Mouse (Mus musculus) liver, adult 2 months (tissue): ENCODE data around the gene Slc39a8. TPM values are rescaled to one million over a fixed set of nuclear protein-coding genes. Genes with fewer than 3 reads are reported as not detected.

Experiments
- DNase-seq: peaks from one replicate; pipeline ENCODE4 v3.0.0-alpha.2; 2011; ENCODE audit warnings: low read depth, low spot score; ENCODE audit errors: extremely low read depth
- H3K27ac ChIP-seq: fragments of 200-500 bp; replicated peaks from 2 replicates; pipeline ENCODE4 v1.5.1; 2012; ENCODE audit warnings: low read depth, mild to moderate bottlenecking, control low read depth, inconsistent platforms, low read length; ENCODE audit not compliant: insufficient read depth
- H3K27me3 ChIP-seq: fragments of 200-500 bp; 2 replicates; pipeline ENCODE4 v1.6.1; 2012; ENCODE audit warnings: mild to moderate bottlenecking, moderate library complexity, low read length, inconsistent platforms; ENCODE audit not compliant: control insufficient read depth, insufficient read depth
- H3K36me3 ChIP-seq: fragments of 200-500 bp; 2 replicates; pipeline ENCODE4 v1.6.1; 2012; ENCODE audit warnings: low read length, inconsistent platforms; ENCODE audit not compliant: control insufficient read depth, insufficient read depth
- H3K4me1 ChIP-seq: fragments of 200-500 bp; 2 replicates; pipeline ENCODE4 v1.6.1; 2011; ENCODE audit warnings: low read length; ENCODE audit not compliant: control insufficient read depth, insufficient read depth
- H3K4me3 ChIP-seq: fragments of 200-500 bp; 2 replicates; pipeline ENCODE4 v1.5.1; 2011; ENCODE audit warnings: low read depth, mild to moderate bottlenecking, control low read depth, low read length, moderate library complexity; ENCODE audit not compliant: insufficient read depth
- H3K79me2 ChIP-seq: fragments of 200-500 bp; 2 replicates; pipeline ENCODE4 v1.6.1; 2012; ENCODE audit warnings: inconsistent platforms, mild to moderate bottlenecking, low read length, moderate library complexity; ENCODE audit not compliant: control insufficient read depth, insufficient read depth
- H3K9ac ChIP-seq: fragments of 200-500 bp; 2 replicates; pipeline ENCODE4 v1.6.1; 2012; ENCODE audit warnings: low read depth, mild to moderate bottlenecking, control low read depth, inconsistent platforms, low read length
- CTCF ChIP-seq: fragments of 200-500 bp; IDR thresholded peaks from 2 replicates; pipeline ENCODE4 v1.5.1; 2011; ENCODE audit warnings: low read depth, low read length, control low read depth
- POLR2A ChIP-seq: fragments of 200-500 bp; IDR thresholded peaks from 2 replicates; pipeline ENCODE4 v1.6.1; 2011; ENCODE audit warnings: low read length, control low read depth; ENCODE audit not compliant: insufficient read depth; ENCODE audit errors: extremely low read depth
- WGBS: fragments of 180-500 bp; shearing (Covaris S2); methylation state at CpG from one replicate; pipeline ENCODE4 v1.1.7; 2018; 5-methylcytosine and 5-hydroxymethylcytosine counted together
- polyA plus RNA-seq: library from polyadenylated mRNA; depleted of rRNA; stranded (reverse); fragments of >200 nt; gene quantifications from 2 replicates; pipeline ENCODE4 v1.2.3, GENCODE M21; 2012
- total RNA-seq: library from RNA; depleted of rRNA; stranded (reverse); fragments of >200 nt; gene quantifications from 2 replicates; pipeline ENCODE4 v1.2.3, GENCODE M21; 2014

Slc39a8 gene
- total and polyA plus RNA-seq, 2 experiments: 14.0 to 30.0 TPM

DNA sequence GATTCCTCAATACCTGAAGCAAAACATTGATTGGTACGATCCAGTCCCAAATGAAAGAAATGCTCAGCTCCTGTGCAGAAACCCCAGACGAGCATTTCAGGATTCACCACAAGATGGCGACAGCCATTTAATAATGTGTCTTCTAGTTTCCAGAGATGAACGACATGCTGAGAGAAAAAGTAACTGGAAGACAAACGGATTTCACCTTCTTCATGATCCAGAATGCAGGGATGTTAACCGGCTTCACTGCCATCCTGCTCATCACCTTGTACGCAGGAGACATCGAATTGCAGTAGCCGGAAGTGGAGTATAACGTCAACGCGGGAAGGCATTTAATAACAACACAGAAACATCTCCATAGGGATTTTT lies 61.6 kb downstream of the Slc39a8 start:
- Histone ChIP-seq H3K79me2 (no peaks in the 10 kb centered on the region), H3K4me1 (no peaks in the 10 kb centered on the region; the same call in 1 of the 2 replicates), H3K27ac (no peak overlapping the region), H3K4me3 (no peak overlapping the region), H3K27me3 (no peaks in the 10 kb centered on the region), H3K36me3 (peaks cover 4% of the 10 kb centered on the region; the same call in 1 of the 2 replicates), H3K9ac (no peak overlapping the region)
- DNase-seq: peak; percentile 35
- 54% methylated on average over 12 of the region's 12 CpGs for WGBS
- TF ChIP-seq CTCF: peak; percentile 38; the same call in 1 of the 2 replicates
- no peak for TF ChIP-seq POLR2A

DNA sequence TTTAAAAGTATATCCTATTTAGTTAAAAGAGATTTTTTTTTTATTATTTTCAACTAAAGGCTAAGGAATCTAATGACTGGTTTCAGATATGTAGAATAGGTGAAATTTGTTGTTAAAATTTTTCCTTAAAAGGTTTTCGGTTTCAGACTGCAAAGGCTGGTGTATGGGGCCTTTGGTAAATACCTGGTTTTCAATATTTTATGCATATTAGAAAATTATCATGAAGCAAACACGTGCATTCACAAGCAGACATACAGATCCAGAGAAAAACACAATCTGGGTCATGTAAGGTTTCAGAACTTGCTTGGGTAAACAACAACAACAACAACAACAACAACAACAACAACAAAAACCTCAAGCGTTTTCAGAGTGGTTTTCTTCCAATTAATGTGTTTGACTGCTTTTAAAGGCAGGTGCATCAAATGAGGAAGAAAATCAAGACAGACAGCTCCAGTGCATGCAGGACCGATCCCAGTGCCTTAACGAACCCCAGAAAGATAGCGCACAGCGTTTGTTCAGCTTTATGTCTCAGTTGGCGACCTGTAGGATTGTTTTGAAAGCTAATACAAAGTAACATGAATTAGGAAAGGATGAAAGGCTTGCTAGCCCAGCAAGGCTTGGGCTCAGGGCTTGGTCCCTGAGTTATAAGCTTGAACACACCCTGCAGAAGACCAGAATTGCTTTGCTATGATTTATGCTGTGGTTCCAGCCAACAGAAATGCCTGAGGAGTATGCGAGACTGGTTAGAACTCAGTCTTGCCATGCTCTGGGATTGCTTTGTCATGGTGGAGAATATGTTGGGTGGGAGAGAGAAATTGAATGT lies 62.2 kb downstream of the Slc39a8 start:
- no peaks in the 10 kb centered on the region; the same call in 1 of the 2 replicates for H3K4me1 ChIP-seq
- peaks cover 4% of the 10 kb centered on the region; the same call in 1 of the 2 replicates for H3K36me3 ChIP-seq
- H3K9ac ChIP-seq: no peak overlapping the region
- no peak overlapping the region for H3K4me3 ChIP-seq
- H3K27ac ChIP-seq: no peak overlapping the region
- WGBS: 88% methylated on average over 9 of the region's 9 CpGs
- H3K79me2 ChIP-seq: no peaks in the 10 kb centered on the region
- TF ChIP-seq CTCF: no peak
- TF ChIP-seq POLR2A: no peak
- no peaks in the 10 kb centered on the region for H3K27me3 ChIP-seq
- no peak for DNase-seq

DNA sequence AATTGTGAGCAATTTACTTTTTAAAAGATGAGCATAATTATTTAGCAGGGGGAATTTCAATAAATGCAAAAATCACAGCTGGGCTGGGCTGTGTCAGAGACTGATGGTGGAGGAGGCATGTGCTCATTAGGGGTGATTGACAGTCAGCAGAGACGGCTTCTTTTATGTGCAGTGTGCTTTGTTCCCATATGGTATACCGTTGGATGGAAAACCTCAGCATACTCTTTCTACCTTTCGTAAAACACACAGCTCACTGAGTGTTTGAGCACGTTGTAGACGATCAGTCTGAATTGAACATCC lies 62.7 kb downstream of the Slc39a8 start:
- WGBS: 93% methylated on average over 5 of the region's 5 CpGs
- H3K79me2 ChIP-seq: no peaks in the 10 kb centered on the region

DNA sequence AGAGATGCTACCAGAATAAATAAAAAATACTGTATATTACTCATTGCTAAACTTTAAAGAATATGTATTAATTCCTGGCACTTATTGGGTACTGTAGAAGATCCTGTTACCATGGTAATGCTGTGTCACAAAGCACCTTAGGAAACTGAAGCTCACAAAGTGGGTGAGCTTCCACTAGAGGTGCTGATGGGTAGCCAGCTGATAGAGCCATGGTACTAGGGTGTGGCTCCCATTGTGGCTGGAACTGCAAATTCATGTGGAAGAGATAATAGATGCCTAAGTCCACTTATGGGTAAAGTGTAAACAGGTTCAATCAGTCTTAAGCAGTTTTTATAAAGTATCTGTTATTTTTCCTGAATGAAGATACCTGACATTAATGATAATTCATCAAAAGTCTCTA lies 64.3 kb downstream of the Slc39a8 start:
- Histone ChIP-seq H3K27ac (no peak overlapping the region), H3K79me2 (no peaks in the 10 kb centered on the region), H3K36me3 (peaks cover 4% of the 10 kb centered on the region; the same call in 1 of the 2 replicates), H3K4me1 (no peaks in the 10 kb centered on the region; the same call in 1 of the 2 replicates), H3K4me3 (no peak overlapping the region), H3K27me3 (no peaks in the 10 kb centered on the region), H3K9ac (no peak overlapping the region)
- TF ChIP-seq CTCF: no peak
- no peak for DNase-seq

More for the DNA sequence above, 62.7 kb downstream of the Slc39a8 start:
- Histone ChIP-seq H3K27me3 (no peaks in the 10 kb centered on the region), H3K4me3 (no peak overlapping the region), H3K36me3 (peaks cover 4% of the 10 kb centered on the region; the same call in 1 of the 2 replicates), H3K27ac (no peak overlapping the region), H3K4me1 (no peaks in the 10 kb centered on the region; the same call in 1 of the 2 replicates), H3K9ac (no peak overlapping the region)
- DNase-seq: no peak
- TF ChIP-seq CTCF (no peak), POLR2A (no peak)

DNA sequence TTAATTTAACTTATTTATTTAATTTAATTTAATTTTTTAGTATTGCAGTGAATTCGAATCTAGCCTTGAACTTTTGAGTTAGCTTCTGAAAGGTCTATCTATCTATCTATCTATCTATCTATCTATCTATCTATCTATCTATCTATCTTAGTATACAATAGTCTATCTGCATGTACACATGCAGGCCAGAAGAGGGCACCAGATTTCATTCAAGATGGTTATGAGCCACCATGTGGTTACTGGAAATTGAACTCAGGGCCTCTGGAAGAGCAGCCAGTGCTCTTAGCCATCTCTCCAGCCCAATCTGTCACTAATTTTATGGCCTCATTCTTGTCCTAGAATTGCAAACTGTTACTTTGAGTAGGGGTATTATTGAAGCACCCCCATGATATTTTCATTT lies 78.3 kb downstream of the Slc39a8 start:
- TF ChIP-seq CTCF (0 out of 2 replicates have a peak, but pooled peaks have one; percentile 10), POLR2A (no peak)
- no peaks in the 10 kb centered on the region for H3K27me3 ChIP-seq
- H3K9ac ChIP-seq: no peak overlapping the region
- H3K27ac ChIP-seq: no peak overlapping the region
- H3K79me2 ChIP-seq: no peaks in the 10 kb centered on the region
- H3K36me3 ChIP-seq: no peaks in the 10 kb centered on the region
- no peak overlapping the region for H3K4me3 ChIP-seq
- H3K4me1 ChIP-seq: no peaks in the 10 kb centered on the region
- 88% methylated on average over 1 of the region's 1 CpGs for WGBS
- peak; percentile 16 for DNase-seq

DNA sequence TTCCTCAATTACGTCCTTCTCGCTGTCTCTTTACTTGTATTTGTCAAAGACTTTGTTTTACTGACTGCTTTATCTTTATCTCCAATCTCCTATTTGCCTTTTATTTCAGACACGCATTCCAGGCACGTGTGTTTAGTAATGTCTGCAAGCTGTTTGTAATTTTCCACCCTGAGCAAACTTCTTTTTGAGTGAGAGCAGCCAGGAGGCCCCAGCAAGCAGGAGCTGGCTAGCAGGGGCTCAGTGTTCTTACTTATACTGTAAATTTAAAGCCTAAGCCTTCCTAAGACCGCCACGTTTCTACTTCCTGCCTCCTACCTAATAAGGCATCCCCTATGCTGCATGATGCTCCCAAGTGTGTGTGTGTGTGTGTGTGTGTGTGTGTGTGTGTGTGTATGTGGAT lies 79.8 kb downstream of the Slc39a8 start:
- DNase-seq: no peak
- Histone ChIP-seq H3K36me3 (no peaks in the 10 kb centered on the region), H3K79me2 (no peaks in the 10 kb centered on the region), H3K9ac (no peak overlapping the region), H3K4me1 (no peaks in the 10 kb centered on the region), H3K27me3 (no peaks in the 10 kb centered on the region), H3K4me3 (no peak overlapping the region), H3K27ac (no peak overlapping the region)
- TF ChIP-seq CTCF (no peak), POLR2A (no peak)
- 63% methylated on average over 6 of the region's 6 CpGs for WGBS
